Mouse (Mus musculus): ENCODE data around the gene 5430419D17Rik. TPM values are rescaled to one million over a fixed set of nuclear protein-coding genes. Genes with fewer than 3 reads are reported as not detected.

5430419D17Rik gene
- total and polyA plus RNA-seq, 3 experiments: not detected

GRCm38 (mm10) chr7:131264251-131264650, 90.0 kb downstream of the 5430419D17Rik start (continued):
- TF ChIP-seq RAD21 (IDR thresholded peaks at IDR 0.05; ENCODE audit: low read depth, low read length): no peak

GRCm38 (mm10) chr7:131265851-131266250, 91.6 kb downstream of the 5430419D17Rik start:
- Histone ChIP-seq H3K27ac (ENCODE audit: control insufficient read depth, low read depth, low read length) (no peak overlapping the region), H3K9ac (ENCODE audit: control insufficient read depth, low read depth, low read length, poor library complexity, severe bottlenecking) (no peak overlapping the region), H3K36me3 (ENCODE audit: control insufficient read depth in 1 of 2, insufficient read depth in 2 of 2, low read length in 2 of 2) (no peaks in the 10 kb centered on the region), H3K4me1 (ENCODE audit: control insufficient read depth in 1 of 2, insufficient read depth in 2 of 2, low read length in 2 of 2) (no peaks in the 10 kb centered on the region), H3K79me2 (ENCODE audit: control insufficient read depth, insufficient read depth, low read length, poor library complexity) (no peaks in the 10 kb centered on the region), H3K4me3 (ENCODE audit: control insufficient read depth in 1 of 2, insufficient read depth in 1 of 2, low read depth in 2 of 2, low read length in 2 of 2) (no peak overlapping the region), H3K27me3 (ENCODE audit: control insufficient read depth in 1 of 2, insufficient read depth in 2 of 2, low read length in 2 of 2) (no peaks in the 10 kb centered on the region), H3K9me3 (replicated peaks; ENCODE audit: insufficient read depth, low read length) (no peaks in the 10 kb centered on the region)
- no peak for DNase-seq (ENCODE audit: low read depth, low spot score)
- TF ChIP-seq UBTF (IDR thresholded peaks at IDR 0.05; ENCODE audit: borderline replicate concordance, insufficient read depth, low read depth, low read length): no peak
- no peak for TF ChIP-seq EP300 (IDR thresholded peaks at IDR 0.05; ENCODE audit: low read depth in 1 of 2, low read length in 2 of 2)
- TF ChIP-seq GABPA (IDR thresholded peaks at IDR 0.05; ENCODE audit: low read depth, low read length): no peak
- TF ChIP-seq CTCF (IDR thresholded peaks at IDR 0.05 in 2 of 3, conservative IDR thresholded peaks at IDR 0.05 in 1 of 3; ENCODE audit: control insufficient read depth in 1 of 3, insufficient read depth in 1 of 3, low read depth in 2 of 3, low read length in 3 of 3, poor library complexity in 1 of 3, severe bottlenecking in 1 of 3): no peak
- no peak for TF ChIP-seq CHD2 (IDR thresholded peaks at IDR 0.05; ENCODE audit: low read length)
- TF ChIP-seq RAD21 (IDR thresholded peaks at IDR 0.05; ENCODE audit: low read depth, low read length): no peak

GRCm38 (mm10) chr7:131297151-131297550, 122.9 kb downstream of the 5430419D17Rik start:
- Histone ChIP-seq H3K4me1 (ENCODE audit: control insufficient read depth in 1 of 2, insufficient read depth in 2 of 2, low read length in 2 of 2) (no peaks in the 10 kb centered on the region), H3K9me3 (replicated peaks; ENCODE audit: insufficient read depth, low read length) (no peaks in the 10 kb centered on the region), H3K79me2 (ENCODE audit: control insufficient read depth, insufficient read depth, low read length, poor library complexity) (no peaks in the 10 kb centered on the region), H3K27ac (ENCODE audit: control insufficient read depth, low read depth, low read length) (no peak overlapping the region), H3K36me3 (ENCODE audit: control insufficient read depth in 1 of 2, insufficient read depth in 2 of 2, low read length in 2 of 2) (no peaks in the 10 kb centered on the region), H3K4me3 (ENCODE audit: control insufficient read depth in 1 of 2, insufficient read depth in 1 of 2, low read depth in 2 of 2, low read length in 2 of 2) (no peak overlapping the region), H3K27me3 (ENCODE audit: control insufficient read depth in 1 of 2, insufficient read depth in 2 of 2, low read length in 2 of 2) (no peaks in the 10 kb centered on the region), H3K9ac (ENCODE audit: control insufficient read depth, low read depth, low read length, poor library complexity, severe bottlenecking) (no peak overlapping the region)
- no peak for DNase-seq (ENCODE audit: low read depth, low spot score)
- TF ChIP-seq ZMIZ1 (IDR thresholded peaks at IDR 0.05; ENCODE audit: low read depth, low read length) (no peak), ETS1 (IDR thresholded peaks at IDR 0.05; ENCODE audit: low read depth, low read length) (no peak), TAL1 (IDR thresholded peaks at IDR 0.05; ENCODE audit: low read length) (no peak), POLR2AphosphoS5 (IDR thresholded peaks at IDR 0.05; ENCODE audit: borderline replicate concordance, low read depth, low read length) (no peak), RCOR1 (IDR thresholded peaks at IDR 0.05; ENCODE audit: low read depth, low read length) (no peak), TCF12 (IDR thresholded peaks at IDR 0.05; ENCODE audit: low read depth, low read length) (no peak), MXI1 (IDR thresholded peaks at IDR 0.05; ENCODE audit: low read depth, low read length) (no peak), GATA1 (IDR thresholded peaks at IDR 0.05; ENCODE audit: low read depth, low read length) (no peak), E2F4 (IDR thresholded peaks at IDR 0.05; ENCODE audit: borderline replicate concordance, low read depth, low read length) (no peak), ELF1 (IDR thresholded peaks at IDR 0.05; ENCODE audit: low read depth, low read length) (no peak), BHLHE40 (IDR thresholded peaks at IDR 0.05; ENCODE audit: borderline replicate concordance, low read depth, low read length) (no peak)

Measured in MEL (cell line).